Mouse (Mus musculus) brown adipose tissue, adult 24 weeks (tissue): ENCODE data around the gene Tescl. TPM values are rescaled to one million over a fixed set of nuclear protein-coding genes. Genes with fewer than 3 reads are reported as not detected.

Experiments used
- H3K27ac ChIP-seq: fragments of 200-500 bp; replicated peaks from 2 replicates; pipeline ENCODE4 v1.5.1; 2012; ENCODE audit warnings: low read depth, mild to moderate bottlenecking, low read length
- H3K4me1 ChIP-seq: fragments of 200-500 bp; 2 replicates; pipeline ENCODE4 v1.6.1; 2012; ENCODE audit warnings: low read length, mixed read lengths; ENCODE audit not compliant: control insufficient read depth, insufficient read depth, insufficient read length
- H3K4me3 ChIP-seq: fragments of 200-500 bp; 2 replicates; pipeline ENCODE4 v1.5.1; 2012; ENCODE audit warnings: low read depth, mild to moderate bottlenecking, low read length, moderate library complexity; ENCODE audit not compliant: insufficient read depth
- polyA plus RNA-seq: library from polyadenylated mRNA; stranded (reverse); fragments of >200 nt; gene quantifications from 2 replicates; pipeline ENCODE4 v1.2.4, GENCODE M21; 2012; ENCODE audit not compliant: missing spikeins, insufficient read depth, insufficient read length

The Tescl gene
- polyA plus RNA-seq, 1 experiment: not detected

- H3K4me3 ChIP-seq: no peak overlapping the region
- no peaks in the 10 kb centered on the region for H3K4me1 ChIP-seq
- H3K27ac ChIP-seq: no peak overlapping the region
These were observed 2.1 kb upstream of the Tescl start for GRCm38 (mm10) chr7:24335699-24336309.

- no peak overlapping the region for H3K27ac ChIP-seq
- H3K4me3 ChIP-seq: no peak overlapping the region
- no peaks in the 10 kb centered on the region for H3K4me1 ChIP-seq
These were observed 6.3 kb downstream of the Tescl start for GRCm38 (mm10) chr7:24327281-24327975.

DNA sequence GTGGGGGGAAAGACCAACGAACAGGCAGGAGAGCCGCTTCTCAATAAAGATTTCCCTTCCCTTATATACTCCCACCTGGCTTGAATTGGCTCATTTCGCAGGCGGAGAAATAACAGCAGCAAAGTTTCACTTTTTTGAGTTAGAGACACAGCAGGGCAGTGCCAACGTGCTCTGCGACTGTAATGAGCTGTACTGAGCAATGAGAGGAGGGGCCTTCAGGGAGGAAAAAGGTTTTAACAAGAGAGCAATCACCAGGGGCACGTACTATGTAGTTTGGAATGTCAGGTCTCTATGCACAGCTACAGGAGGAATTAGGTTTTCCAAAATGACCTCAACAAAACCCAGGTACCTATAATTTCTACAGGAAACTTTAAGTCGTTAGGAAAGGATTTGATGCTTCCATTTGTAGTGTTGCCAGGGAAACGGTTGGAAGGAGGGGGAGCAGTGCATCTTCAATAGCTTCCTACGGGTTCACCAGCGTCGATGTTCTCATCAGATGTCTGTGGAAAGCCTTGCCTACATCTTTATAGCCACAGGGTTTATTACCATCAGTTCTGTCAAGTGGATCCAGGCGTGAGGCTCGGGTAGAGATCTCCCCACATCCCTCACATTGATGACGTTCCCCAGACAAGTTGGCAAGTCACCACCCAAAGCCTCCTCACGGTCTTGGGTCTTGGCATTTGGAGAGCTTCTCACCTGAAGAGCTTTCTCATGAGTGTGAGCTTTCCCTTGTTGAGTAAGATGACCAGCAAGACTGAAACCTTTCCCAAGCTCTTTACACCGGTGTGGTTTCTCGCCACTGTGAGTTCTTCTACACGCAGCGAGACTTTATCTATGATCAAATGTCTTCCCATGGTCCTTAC, 7.2 kb downstream of the Tescl start:
- no peak overlapping the region for H3K4me3 ChIP-seq
- no peak overlapping the region for H3K27ac ChIP-seq
- H3K4me1 ChIP-seq: no peaks in the 10 kb centered on the region

DNA sequence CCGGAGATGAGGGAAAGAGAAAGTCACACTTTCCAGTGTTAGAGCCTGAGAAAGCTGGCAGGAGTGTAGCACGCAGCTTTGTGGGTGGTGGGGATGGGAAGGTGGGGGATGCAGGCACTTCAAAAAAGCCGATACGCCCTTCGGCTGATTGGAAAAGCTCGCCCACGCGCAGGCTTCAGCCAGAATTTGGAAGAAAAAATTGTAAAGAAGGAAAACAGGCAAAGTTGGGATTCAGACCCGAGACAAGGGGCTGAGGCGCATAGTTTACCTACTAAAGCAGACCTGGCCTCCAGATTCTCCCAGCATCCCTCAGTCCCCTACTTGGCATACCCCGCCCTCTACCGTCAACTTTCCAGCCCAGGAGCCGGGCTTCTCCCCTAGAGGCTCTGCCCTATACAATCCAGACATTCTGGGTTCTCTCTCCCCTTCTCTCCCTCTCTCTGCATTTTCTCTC, 8.0 kb downstream of the Tescl start:
- Histone ChIP-seq H3K4me3 (no peak overlapping the region), H3K27ac (no peak overlapping the region), H3K4me1 (no peaks in the 10 kb centered on the region)

- Histone ChIP-seq H3K4me1 (no peaks in the 10 kb centered on the region), H3K27ac (no peak overlapping the region), H3K4me3 (no peak overlapping the region)
These were observed 8.5 kb downstream of the Tescl start for GRCm38 (mm10) chr7:24325197-24325596.

DNA sequence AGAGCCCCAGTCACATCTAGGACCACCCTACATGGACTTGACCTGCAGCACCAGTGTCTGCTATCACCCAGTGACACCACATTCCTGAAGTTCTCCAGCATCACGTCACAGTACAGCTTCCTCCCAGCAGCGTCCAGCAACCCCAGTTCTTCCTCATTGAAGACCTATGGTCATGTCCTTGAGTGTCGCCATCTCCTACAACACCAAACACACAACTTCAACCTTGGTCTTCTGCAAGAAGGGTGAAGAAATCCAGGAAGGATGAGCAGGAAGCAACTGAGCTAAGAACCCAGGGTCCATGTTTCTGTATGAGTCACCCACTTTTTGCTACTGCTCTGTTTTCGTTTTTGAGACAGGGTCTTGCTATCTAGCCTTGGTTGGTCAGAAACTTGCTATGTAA, 11.1 kb downstream of the Tescl start:
- Histone ChIP-seq H3K27ac (no peak overlapping the region), H3K4me1 (no peaks in the 10 kb centered on the region)

GRCm38 (mm10) chr7:24318942-24319341, 14.8 kb downstream of the Tescl start:
- H3K4me3 ChIP-seq: no peak overlapping the region
- H3K27ac ChIP-seq: no peak overlapping the region
- no peaks in the 10 kb centered on the region; the same call in 1 of the 2 replicates for H3K4me1 ChIP-seq

More for the DNA sequence above, 11.1 kb downstream of the Tescl start:
- no peak overlapping the region for H3K4me3 ChIP-seq

GRCm38 (mm10) chr7:24316567-24317092, 17.1 kb downstream of the Tescl start, which contains the start of gene Zfp94:
Gene Zfp94 (minus strand): TSS chr7:24316666.
- Histone ChIP-seq H3K27ac (peak within 1 kb of the TSS; percentile 83), H3K4me3 (peak within 1 kb of the TSS; percentile 75), H3K4me1 (no peaks in the 10 kb centered on the region; the same call in 1 of the 2 replicates)

DNA sequence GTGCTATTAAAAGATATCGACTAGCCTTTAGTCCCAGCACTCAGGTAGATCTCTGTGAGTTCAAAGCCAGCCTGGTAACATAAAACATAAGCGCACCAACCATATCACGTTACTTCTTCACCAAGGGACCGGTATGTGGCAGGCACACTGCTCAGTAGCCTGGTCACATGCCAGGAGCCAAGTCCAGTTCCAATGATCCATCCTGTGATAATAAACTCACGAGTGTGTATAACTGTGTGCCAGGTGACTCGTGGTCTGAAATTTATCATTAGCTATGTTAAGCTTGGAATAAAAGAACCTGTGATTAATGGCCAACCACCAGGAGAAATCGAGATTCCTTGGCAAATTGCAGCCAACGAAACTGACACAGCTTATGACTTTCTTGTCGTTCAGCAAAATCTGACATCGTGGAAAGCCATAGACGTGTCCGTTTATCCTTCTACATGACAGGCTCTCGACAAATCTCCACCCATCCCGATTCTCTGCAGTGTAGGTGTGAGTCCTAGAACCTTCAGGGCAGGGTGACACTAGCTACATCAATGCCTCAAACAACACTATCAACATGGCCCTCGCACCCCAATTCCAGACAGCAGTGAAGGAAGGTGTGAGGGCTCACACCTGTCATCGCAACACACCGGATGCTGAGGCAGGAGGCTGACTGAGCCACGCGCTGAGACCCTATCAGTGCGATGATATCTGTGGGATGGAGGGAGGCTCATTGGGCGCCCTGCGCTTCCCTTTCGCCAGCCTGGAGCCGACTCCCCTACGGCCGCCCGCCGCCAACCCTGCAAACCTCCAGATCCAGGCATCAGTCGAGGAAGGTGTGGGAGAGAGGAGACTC, 17.8 kb downstream of the Tescl start:
- no peak overlapping the region for H3K27ac ChIP-seq
- H3K4me1 ChIP-seq: no peaks in the 10 kb centered on the region; the same call in 1 of the 2 replicates
- H3K4me3 ChIP-seq: peak overlapping the region; percentile 75

GRCm38 (mm10) chr7:24300771-24301282, 32.9 kb downstream of the Tescl start, which contains the start of gene Zfp61:
Gene Zfp61 (minus strand): TSS chr7:24301232.
- H3K27ac ChIP-seq: no peak within 1 kb of the TSS
- H3K4me3 ChIP-seq: peak within 1 kb of the TSS; percentile 45

GRCm38 (mm10) chr7:24299823-24300481, 33.8 kb downstream of the Tescl start:
- Histone ChIP-seq H3K27ac (no peak overlapping the region), H3K4me3 (peak overlapping the region; percentile 45), H3K4me1 (peaks cover 2% of the 10 kb centered on the region; the same call in 1 of the 2 replicates)

More at GRCm38 (mm10) chr7:24300771-24301282, 32.9 kb downstream of the Tescl start, which contains the start of gene Zfp61:
- peaks cover 2% of the 10 kb centered on the region; the same call in 1 of the 2 replicates for H3K4me1 ChIP-seq

DNA sequence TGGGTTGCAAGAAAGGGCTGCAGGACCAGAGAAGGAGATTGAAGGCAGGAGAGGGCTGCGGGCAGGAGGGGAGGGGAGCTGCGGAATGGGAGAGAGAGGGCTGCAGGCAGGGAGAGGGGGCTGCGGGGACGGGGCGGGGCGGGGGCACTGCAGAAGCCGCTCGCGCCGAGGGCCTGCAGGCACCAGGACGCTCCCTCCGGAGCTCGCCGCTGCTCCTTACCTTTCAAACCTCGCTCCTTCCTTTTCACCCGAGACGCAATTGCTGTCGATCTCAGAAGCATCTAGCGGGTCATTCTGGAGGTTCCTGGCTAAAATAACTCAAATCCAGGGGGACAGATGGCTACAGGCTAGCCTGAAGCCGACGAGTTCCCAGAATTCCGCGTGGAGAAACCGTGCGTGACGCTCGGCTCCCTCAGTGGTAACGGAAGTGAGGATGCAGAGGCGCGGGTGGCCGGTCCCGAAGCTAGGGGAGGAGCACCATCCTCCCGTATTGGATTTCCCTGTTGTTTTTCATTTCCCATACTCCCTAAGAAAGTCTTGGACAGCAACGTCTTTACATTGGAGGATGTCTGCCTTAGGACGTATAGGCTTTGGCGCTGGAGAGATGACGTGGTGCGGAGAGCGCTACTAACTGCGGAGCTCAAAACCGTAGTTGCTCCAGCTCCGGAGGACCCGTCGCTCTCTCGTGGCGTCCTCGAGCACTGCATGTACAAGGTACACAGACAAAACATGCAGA, 34.6 kb downstream of the Tescl start:
- Histone ChIP-seq H3K27ac (no peak overlapping the region), H3K4me3 (peak overlapping the region; percentile 79), H3K4me1 (peaks cover 2% of the 10 kb centered on the region; the same call in 1 of the 2 replicates)

DNA sequence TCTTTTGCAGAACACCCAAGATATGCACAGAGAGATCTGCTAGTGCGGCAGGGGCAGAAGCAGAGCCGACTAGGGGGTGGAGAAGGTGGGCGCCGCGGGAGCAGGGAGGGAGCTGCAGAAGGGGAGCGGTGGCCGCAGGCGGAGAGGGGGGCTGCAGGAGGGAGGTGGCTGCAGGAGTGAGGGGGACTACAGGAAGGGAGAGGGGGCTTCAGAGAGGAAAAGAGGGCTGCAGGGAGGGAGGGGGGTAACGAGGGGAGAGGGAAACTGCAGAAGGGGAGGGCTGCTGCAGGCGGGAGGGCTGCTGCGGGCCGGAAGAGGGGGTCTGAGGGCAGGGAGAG, 35.1 kb downstream of the Tescl start:
- Histone ChIP-seq H3K4me1 (peaks cover 2% of the 10 kb centered on the region; the same call in 1 of the 2 replicates), H3K27ac (no peak overlapping the region), H3K4me3 (peak overlapping the region; percentile 79)
